ENCODE assay signal across 8 mouse cellular contexts in genomic region chr16:4683581-4684456, GRCm38 (mm10). TPM values are rescaled to one million over a fixed set of nuclear protein-coding genes. Genes with fewer than 3 reads are reported as not detected.
DNase-seq lines count a peak whose midpoint lies in the region; ATAC-seq and TF ChIP-seq lines count a peak whose summit lies in the region.

No protein-coding gene starts in this region.

- peak; percentile 97 for DNase-seq in CD4-positive helper T cell, adult 2 months (ENCODE audit: low read depth, low spot score)
- peak; percentile 87 for DNase-seq in brain, embryonic 18.5 days (ENCODE audit: low read depth, low spot score)
- DNase-seq in kidney, postnatal 0 days (ENCODE audit: low spot score): peak; percentile 95
- DNase-seq in liver, embryonic 11.5 days (ENCODE audit: low spot score): peak; percentile 96
- DNase-seq in naive thymus-derived CD4-positive, alpha-beta T cell, adult 2 months (ENCODE audit: low read depth): peak; percentile 98

- H3K4me3 ChIP-seq in heart, embryonic 12.5 days: peak overlapping the region; percentile 93
- peak overlapping the region; percentile 85 for H3K4me3 ChIP-seq in kidney, postnatal 0 days (replicated peaks; ENCODE audit: low read depth, low read length)
- H3K4me3 ChIP-seq in liver, embryonic 11.5 days (ENCODE audit: low read depth, low read length): peak overlapping the region; percentile 88
- peak overlapping the region; percentile 97 for H3K4me3 ChIP-seq in stomach, embryonic 14.5 days (ENCODE audit: low read depth, low read length)

- no peaks in the 10 kb centered on the region for H3K27me3 ChIP-seq in heart, embryonic 12.5 days (replicated peaks)
- H3K27me3 ChIP-seq in kidney, postnatal 0 days (ENCODE audit: insufficient read depth, low read length): no peaks in the 10 kb centered on the region
- H3K27me3 ChIP-seq in liver, embryonic 11.5 days (replicated peaks; ENCODE audit: control insufficient read depth, insufficient read depth, low read length): no peaks in the 10 kb centered on the region
- no peaks in the 10 kb centered on the region for H3K27me3 ChIP-seq in stomach, embryonic 14.5 days (ENCODE audit: control insufficient read depth, insufficient read depth, low read length)

- ATAC-seq in erythroid progenitor cell, adult 5-6 weeks (replicated peaks; ENCODE audit: low FRiP score, poor library complexity, severe bottlenecking): peak; percentile 86
- ATAC-seq in heart, embryonic 12.5 days (ENCODE audit: insufficient number of reproducible peaks, low FRiP score): peak; percentile 85
- ATAC-seq in kidney, postnatal 0 days (replicated peaks; ENCODE audit: low FRiP score, low read depth): peak; percentile 73
- ATAC-seq in liver, embryonic 11.5 days (replicated peaks; ENCODE audit: low FRiP score): peak; percentile 80
- peak; percentile 90 for ATAC-seq in stomach, embryonic 14.5 days (ENCODE audit: insufficient number of reproducible peaks, insufficient read depth, low FRiP score, low read depth)

- H3K4me2 ChIP-seq in heart, embryonic 12.5 days: peak overlapping the region; percentile 99
- H3K4me2 ChIP-seq in kidney, postnatal 0 days (ENCODE audit: low read length): peak overlapping the region; percentile 72
- H3K4me2 ChIP-seq in liver, embryonic 11.5 days: peak overlapping the region; percentile 91
- H3K4me2 ChIP-seq in stomach, embryonic 14.5 days (replicated peaks; ENCODE audit: low read depth, low read length): peak overlapping the region; percentile 97

- H3K36me3 ChIP-seq in heart, embryonic 12.5 days: peaks cover 20% of the 10 kb centered on the region
- no peaks in the 10 kb centered on the region; the same call in 1 of the 2 replicates for H3K36me3 ChIP-seq in kidney, postnatal 0 days (ENCODE audit: insufficient read depth, low read length)
- peaks cover 5% of the 10 kb centered on the region; the same call in 1 of the 2 replicates for H3K36me3 ChIP-seq in liver, embryonic 11.5 days (ENCODE audit: control insufficient read depth, insufficient read depth, low read length)
- peaks cover 17% of the 10 kb centered on the region for H3K36me3 ChIP-seq in stomach, embryonic 14.5 days (ENCODE audit: control insufficient read depth, insufficient read depth, low read length)

- H3K9ac ChIP-seq in heart, embryonic 12.5 days: peak overlapping the region; percentile 91
- H3K9ac ChIP-seq in kidney, postnatal 0 days (ENCODE audit: low read depth, low read length): peak overlapping the region; percentile 84
- H3K9ac ChIP-seq in liver, embryonic 11.5 days (ENCODE audit: low read depth, low read length): peak overlapping the region; percentile 93
- H3K9ac ChIP-seq in stomach, embryonic 14.5 days (replicated peaks; ENCODE audit: low read depth, low read length): peak overlapping the region; percentile 95

- under 1% methylated on average over 54 of the region's 54 CpGs for WGBS in heart, embryonic 12.5 days
- under 1% methylated on average over 52 of the region's 54 CpGs for WGBS in kidney, postnatal 0 days
- WGBS in liver, embryonic 11.5 days: under 1% methylated on average over 54 of the region's 54 CpGs
- under 1% methylated on average over 54 of the region's 54 CpGs for WGBS in stomach, embryonic 14.5 days

- no peak for TF ChIP-seq CTCF in kidney, postnatal 0 days (IDR thresholded peaks at IDR 0.05; ENCODE audit: low read depth)

- H3K4me1 ChIP-seq in heart, embryonic 12.5 days (replicated peaks): peaks cover 17% of the 10 kb centered on the region
- peaks cover 7% of the 10 kb centered on the region; the same call in 1 of the 2 replicates for H3K4me1 ChIP-seq in kidney, postnatal 0 days (replicated peaks; ENCODE audit: insufficient read depth, low read length)
- peaks cover 18% of the 10 kb centered on the region for H3K4me1 ChIP-seq in liver, embryonic 11.5 days (replicated peaks; ENCODE audit: control insufficient read depth, insufficient read depth, low read length)
- H3K4me1 ChIP-seq in stomach, embryonic 14.5 days (ENCODE audit: control insufficient read depth, insufficient read depth, low read length): peaks cover 9% of the 10 kb centered on the region; the same call in 1 of the 2 replicates

- no peaks in the 10 kb centered on the region for H3K9me3 ChIP-seq in heart, embryonic 12.5 days (replicated peaks)
- H3K9me3 ChIP-seq in kidney, postnatal 0 days (replicated peaks; ENCODE audit: low read length): no peaks in the 10 kb centered on the region
- no peaks in the 10 kb centered on the region for H3K9me3 ChIP-seq in liver, embryonic 11.5 days (ENCODE audit: control insufficient read depth, low read length)
- no peaks in the 10 kb centered on the region for H3K9me3 ChIP-seq in stomach, embryonic 14.5 days (ENCODE audit: control insufficient read depth, low read depth, low read length)

- peak overlapping the region; percentile 82 for H3K27ac ChIP-seq in heart, embryonic 12.5 days (ENCODE audit: poor library complexity, severe bottlenecking)
- H3K27ac ChIP-seq in kidney, postnatal 0 days: peak overlapping the region; percentile 82
- peak overlapping the region; percentile 77 for H3K27ac ChIP-seq in liver, embryonic 11.5 days (ENCODE audit: low read depth, low read length)
- peak overlapping the region; percentile 58; the same call in 1 of the 2 replicates for H3K27ac ChIP-seq in stomach, embryonic 14.5 days (ENCODE audit: low read length)

RNA-seq across cellular contexts. Expression of gene Coro7, which starts 4.2 kb away (rescaled TPM):
- total RNA-seq in erythroid progenitor cell, adult 5-6 weeks (2015; ENCODE audit: low replicate concordance): 19.8 and 36.5 TPM in 2 replicates
- total RNA-seq in erythroid progenitor cell, adult 5-6 weeks (2017; ENCODE audit: low replicate concordance): 7.3 and 14.8 TPM in 2 replicates
- polyA plus RNA-seq in heart, embryonic 12.5 days (2016; fragmentation: Nextera tagmentation; extraction: Ambion mirVana): 14.8 and 15.3 TPM in 2 replicates
- 13.1 and 16.8 TPM in 2 replicates for polyA plus RNA-seq in kidney, postnatal 0 days (2015; fragmentation: Nextera tagmentation; extraction: Ambion mirVana)
- 17.4 and 18.7 TPM in 2 replicates for polyA plus RNA-seq in liver, embryonic 11.5 days (2014; fragmentation: Nextera tagmentation; extraction: Ambion mirVana)
- 15.0 and 16.6 TPM in 2 replicates for polyA plus RNA-seq in stomach, embryonic 14.5 days (2014; fragmentation: Nextera tagmentation; extraction: Ambion mirVana)

RNA-seq across cellular contexts. Expression of gene Nmral1, which starts 35.3 kb away (rescaled TPM):
- total RNA-seq in erythroid progenitor cell, adult 5-6 weeks (2015; ENCODE audit: low replicate concordance): 22.2 and 37.8 TPM in 2 replicates
- 24.3 and 41.7 TPM in 2 replicates for total RNA-seq in erythroid progenitor cell, adult 5-6 weeks (2017; ENCODE audit: low replicate concordance)
- polyA plus RNA-seq in heart, embryonic 12.5 days (2016; fragmentation: Nextera tagmentation; extraction: Ambion mirVana): 37.2 and 37.8 TPM in 2 replicates
- 47.9 and 56.2 TPM in 2 replicates for polyA plus RNA-seq in kidney, postnatal 0 days (2015; fragmentation: Nextera tagmentation; extraction: Ambion mirVana)
- 85.6 and 92.2 TPM in 2 replicates for polyA plus RNA-seq in liver, embryonic 11.5 days (2014; fragmentation: Nextera tagmentation; extraction: Ambion mirVana)
- polyA plus RNA-seq in stomach, embryonic 14.5 days (2014; fragmentation: Nextera tagmentation; extraction: Ambion mirVana): 69.7 and 70.6 TPM in 2 replicates

RNA-seq across cellular contexts. Expression of gene Hmox2, which starts 42.3 kb away (rescaled TPM):
- 10.1 and 13.0 TPM in 2 replicates for total RNA-seq in erythroid progenitor cell, adult 5-6 weeks (2015; ENCODE audit: low replicate concordance)
- total RNA-seq in erythroid progenitor cell, adult 5-6 weeks (2017; ENCODE audit: low replicate concordance): 8.5 and 13.0 TPM in 2 replicates
- 84.5 and 90.1 TPM in 2 replicates for polyA plus RNA-seq in heart, embryonic 12.5 days (2016; fragmentation: Nextera tagmentation; extraction: Ambion mirVana)
- 102 and 107 TPM in 2 replicates for polyA plus RNA-seq in kidney, postnatal 0 days (2015; fragmentation: Nextera tagmentation; extraction: Ambion mirVana)
- polyA plus RNA-seq in liver, embryonic 11.5 days (2014; fragmentation: Nextera tagmentation; extraction: Ambion mirVana): 66.8 and 75.9 TPM in 2 replicates
- polyA plus RNA-seq in stomach, embryonic 14.5 days (2014; fragmentation: Nextera tagmentation; extraction: Ambion mirVana): 96.9 and 105 TPM in 2 replicates

RNA-seq across cellular contexts. Expression of gene Dnaja3, which starts 44.0 kb away (rescaled TPM):
- total RNA-seq in erythroid progenitor cell, adult 5-6 weeks (2015; ENCODE audit: low replicate concordance): 10.1 and 12.6 TPM in 2 replicates
- total RNA-seq in erythroid progenitor cell, adult 5-6 weeks (2017; ENCODE audit: low replicate concordance): 10.9 and 14.3 TPM in 2 replicates
- 77.6 and 77.7 TPM in 2 replicates for polyA plus RNA-seq in heart, embryonic 12.5 days (2016; fragmentation: Nextera tagmentation; extraction: Ambion mirVana)
- 87.8 and 89.3 TPM in 2 replicates for polyA plus RNA-seq in kidney, postnatal 0 days (2015; fragmentation: Nextera tagmentation; extraction: Ambion mirVana)
- 104 and 111 TPM in 2 replicates for polyA plus RNA-seq in liver, embryonic 11.5 days (2014; fragmentation: Nextera tagmentation; extraction: Ambion mirVana)
- 57.8 and 61.6 TPM in 2 replicates for polyA plus RNA-seq in stomach, embryonic 14.5 days (2014; fragmentation: Nextera tagmentation; extraction: Ambion mirVana)

RNA-seq across cellular contexts. Expression of gene Vasn, which starts 44.1 kb away (rescaled TPM):
- not detected in 2 replicates for total RNA-seq in erythroid progenitor cell, adult 5-6 weeks (2015; ENCODE audit: low replicate concordance)
- not detected in 2 replicates for total RNA-seq in erythroid progenitor cell, adult 5-6 weeks (2017; ENCODE audit: low replicate concordance)
- polyA plus RNA-seq in heart, embryonic 12.5 days (2016; fragmentation: Nextera tagmentation; extraction: Ambion mirVana): 14.8 and 16.4 TPM in 2 replicates
- polyA plus RNA-seq in kidney, postnatal 0 days (2015; fragmentation: Nextera tagmentation; extraction: Ambion mirVana): 20.4 and 21.1 TPM in 2 replicates
- polyA plus RNA-seq in liver, embryonic 11.5 days (2014; fragmentation: Nextera tagmentation; extraction: Ambion mirVana): 9.3 and 9.4 TPM in 2 replicates
- 17.5 and 20.4 TPM in 2 replicates for polyA plus RNA-seq in stomach, embryonic 14.5 days (2014; fragmentation: Nextera tagmentation; extraction: Ambion mirVana)

Comparison
In these comparisons a context has a peak if more than half of its experiments do, and no peak if none do; other contexts are left out.
1. Peak in every context shown above with its lines: DNase-seq, ATAC-seq, H3K4me3 ChIP-seq and H3K27ac ChIP-seq.